Mouse (Mus musculus) ES-E14 (cell line): ENCODE measurements around the gene Mylip. TPM values are rescaled to one million over a fixed set of nuclear protein-coding genes. Genes with fewer than 3 reads are reported as not detected.
A peak's percentile ranks its signal among the peaks of the same experiment; 100 is the strongest.

ENCODE experiments used
- DNase-seq: peaks from one replicate; pipeline ENCODE4 v3.0.0-alpha.2; 2013; ENCODE audit warnings: low read depth, low spot score
- H3K27ac ChIP-seq: 2 replicates; pipeline ENCODE4 v1.5.1; 2012; ENCODE audit warnings: low read depth, mild to moderate bottlenecking, low read length, moderate library complexity, mixed read lengths; ENCODE audit not compliant: poor library complexity, insufficient read depth, severe bottlenecking
- H3K36me3 ChIP-seq: 2 replicates; pipeline ENCODE4 v1.6.1; 2012; ENCODE audit warnings: mild to moderate bottlenecking, low read length, moderate library complexity, mixed read lengths; ENCODE audit not compliant: control insufficient read depth, poor library complexity, insufficient read depth, severe bottlenecking
- H3K4me1 ChIP-seq, 2 experiments: fragments of 150-350 bp in 1 of 2; sonication (generic) in 1 of 2; 2 replicates each; pipeline ENCODE4 v1.6.1; 2012; ENCODE audit warnings: low read length in 2 of 2, mild to moderate bottlenecking in 1 of 2, mixed read lengths in 1 of 2; ENCODE audit not compliant: control insufficient read depth in 2 of 2, insufficient read depth in 2 of 2, poor library complexity in 1 of 2
- H3K4me3 ChIP-seq, 2 experiments: fragments of 150-350 bp in 1 of 2; sonication (generic) in 1 of 2; 2 replicates each; pipeline ENCODE4 v1.5.1; 2012; ENCODE audit warnings: low read length in 2 of 2, low read depth in 1 of 2, mild to moderate bottlenecking in 1 of 2, mixed read lengths in 1 of 2; ENCODE audit not compliant: insufficient read depth in 1 of 2, poor library complexity in 1 of 2, severe bottlenecking in 1 of 2
- H3K9ac ChIP-seq: 2 replicates; pipeline ENCODE4 v1.6.1; 2012; ENCODE audit warnings: low read depth, mild to moderate bottlenecking, low read length, mixed read lengths; ENCODE audit not compliant: poor library complexity, insufficient read depth, severe bottlenecking
- H3K9me3 ChIP-seq: fragments of 150-350 bp; sonication (generic); 2 replicates; pipeline ENCODE4 v1.6.1; 2012; ENCODE audit warnings: low read depth, mild to moderate bottlenecking, low read length; ENCODE audit not compliant: control insufficient read depth, insufficient read depth
- CHD2 ChIP-seq: IDR thresholded peaks from 2 replicates; pipeline ENCODE4 v1.6.1; 2014; ENCODE audit warnings: mild to moderate bottlenecking, low read depth, low read length, inconsistent platforms
- HCFC1 ChIP-seq: IDR thresholded peaks from 2 replicates; pipeline ENCODE4 v1.6.1; 2012; ENCODE audit warnings: low read length, inconsistent platforms, borderline replicate concordance; ENCODE audit not compliant: insufficient read depth
- MAFK ChIP-seq: IDR thresholded peaks from 2 replicates; pipeline ENCODE4 v1.6.1; 2014; ENCODE audit warnings: mild to moderate bottlenecking, low read depth, low read length, inconsistent platforms; ENCODE audit not compliant: insufficient read depth
- ZC3H11A ChIP-seq: IDR thresholded peaks from 2 replicates; pipeline ENCODE4 v1.6.1; 2012; ENCODE audit warnings: low read depth, mild to moderate bottlenecking, inconsistent platforms, low read length, borderline replicate concordance
- ZNF384 ChIP-seq: IDR thresholded peaks from 2 replicates; pipeline ENCODE4 v1.6.1; 2012; ENCODE audit warnings: low read depth, low read length, inconsistent platforms
- in situ Hi-C, 2 experiments: fragments of 600-800 bp; cut with MboI; formaldehyde crosslinking; loops; one replicate each; pipeline ENCODE4 v1.15.1; 2025; ENCODE audit warnings: low sequenced_read_pairs in 2 of 2, inconsistent platforms in 1 of 2; ENCODE audit not compliant: unreplicated experiment in 2 of 2
- total RNA-seq: library from RNA; depleted of rRNA; stranded (reverse); fragments of 300-350 nt; gene quantifications from 2 replicates; pipeline ENCODE4 v1.2.3, GENCODE M21; 2012

Mylip gene
- total RNA-seq, 1 experiment: 2.2 TPM

DNA sequence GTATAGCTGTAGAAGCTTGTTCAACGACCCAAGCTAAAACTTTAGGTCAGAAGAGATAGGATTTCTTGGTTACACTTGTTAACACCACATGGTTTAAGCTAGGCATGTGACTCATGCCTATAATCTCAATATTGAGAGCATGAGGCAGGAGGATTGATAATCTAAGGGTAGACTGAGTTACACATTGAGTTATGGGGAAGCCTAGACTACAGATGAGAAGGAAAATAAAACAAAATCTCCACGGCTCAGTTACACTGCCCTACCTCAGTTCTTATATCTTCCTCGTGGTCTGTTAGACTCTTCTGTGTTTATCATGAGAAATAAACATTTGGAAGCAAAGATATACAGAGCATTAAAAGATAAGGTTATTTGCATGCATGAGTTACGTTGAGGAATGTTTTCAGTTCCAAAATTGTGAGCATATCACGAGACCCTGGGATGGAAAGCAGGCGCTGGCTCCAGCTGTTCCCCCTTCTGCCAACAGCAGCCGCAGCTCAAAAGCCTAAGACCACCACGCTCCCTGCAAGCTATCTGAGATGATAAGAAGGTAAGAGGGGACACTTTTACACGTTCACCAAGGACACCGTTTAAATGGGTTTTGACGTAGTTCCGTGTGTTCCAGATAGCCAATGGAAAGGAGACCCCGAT is 30.7 kb upstream of the Mylip start:
- no peak for DNase-seq
- in situ Hi-C loops: no loop called here
- no peak overlapping the region for H3K9ac ChIP-seq
- no peaks in the 10 kb centered on the region for H3K9me3 ChIP-seq
- TF ChIP-seq CHD2: no peak
- TF ChIP-seq HCFC1: no peak
- TF ChIP-seq ZC3H11A: no peak
- TF ChIP-seq MAFK: no peak
- no peak for TF ChIP-seq ZNF384
- no peaks in the 10 kb centered on the region for H3K36me3 ChIP-seq
- no peak overlapping the region for H3K27ac ChIP-seq
- H3K4me3 ChIP-seq: no peak overlapping the region
- no peaks in the 10 kb centered on the region for H3K4me1 ChIP-seq

DNA sequence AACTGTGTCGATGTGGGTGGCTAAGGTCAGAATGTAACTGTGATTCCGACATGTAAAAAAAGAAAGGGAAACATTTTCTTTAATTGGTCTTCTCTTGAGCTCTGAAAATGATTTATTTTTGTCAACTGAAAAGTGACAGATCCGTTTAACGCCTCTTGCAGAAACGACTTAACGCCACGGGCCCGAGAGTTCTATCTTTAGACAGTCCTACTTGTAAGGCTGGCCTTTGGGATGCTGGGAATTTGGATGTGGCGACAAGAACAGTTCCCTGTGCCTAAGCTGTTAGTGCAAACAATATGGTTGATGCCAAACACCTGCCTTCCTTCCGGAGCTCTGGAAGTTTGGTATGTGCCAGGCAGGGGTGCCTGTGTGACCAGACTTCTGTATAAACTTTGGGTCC is 23.8 kb upstream of the Mylip start:
- Histone ChIP-seq H3K4me1 (no peaks in the 10 kb centered on the region), H3K27ac (no peak overlapping the region), H3K9me3 (no peaks in the 10 kb centered on the region), H3K4me3 (no peak overlapping the region), H3K36me3 (no peaks in the 10 kb centered on the region), H3K9ac (no peak overlapping the region)
- DNase-seq: no peak
- in situ Hi-C loops: no loop called here
- TF ChIP-seq MAFK (no peak), ZC3H11A (no peak), HCFC1 (no peak), ZNF384 (no peak), CHD2 (no peak)

DNA sequence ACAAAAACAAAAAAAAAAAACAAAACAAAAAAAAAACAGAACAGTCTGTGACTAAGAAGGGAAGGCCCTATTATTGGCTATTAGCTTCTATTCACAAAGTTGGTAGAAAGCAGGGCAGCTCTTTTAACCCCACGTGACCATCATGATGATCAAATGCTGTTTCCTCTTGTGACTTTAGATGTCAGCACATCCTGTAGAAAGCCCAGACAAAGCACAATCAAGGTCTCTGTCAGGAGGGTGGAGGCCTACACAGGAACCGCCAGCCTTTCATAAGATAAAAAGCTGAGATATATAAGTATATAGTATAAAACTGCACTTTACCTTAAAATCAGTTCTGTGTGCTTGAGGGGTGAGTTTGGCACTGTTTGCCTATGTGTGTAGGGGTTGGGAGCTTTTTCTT is 17.9 kb upstream of the Mylip start:
- Histone ChIP-seq H3K9ac (no peak overlapping the region), H3K36me3 (no peaks in the 10 kb centered on the region), H3K9me3 (no peaks in the 10 kb centered on the region), H3K27ac (no peak overlapping the region), H3K4me1 (peaks cover 3 to 4% of the 10 kb centered on the region in 2 experiments; a peak in 1 of 4 replicates), H3K4me3 (no peak overlapping the region)
- DNase-seq: no peak
- in situ Hi-C loops: no loop called here
- TF ChIP-seq ZC3H11A (no peak), MAFK (no peak)

DNA sequence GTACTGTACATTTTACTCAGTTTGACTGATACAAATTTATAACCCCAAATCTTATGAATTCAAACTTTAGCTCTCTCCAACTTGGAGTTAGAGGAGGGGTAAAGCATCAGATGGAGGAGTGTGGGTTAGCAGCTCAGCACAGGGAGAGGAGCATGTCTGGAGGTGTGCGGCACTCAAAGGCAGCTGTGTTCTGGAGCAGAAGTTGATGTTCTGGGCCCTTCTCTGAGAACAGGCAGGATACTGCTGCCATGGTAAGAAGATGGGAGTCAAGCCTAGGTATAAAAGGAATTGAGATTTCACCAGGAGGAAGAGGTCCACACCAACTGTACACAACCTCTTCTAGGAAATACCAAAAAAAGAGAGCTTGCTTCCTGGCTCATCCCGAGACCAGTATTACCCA is 17.1 kb upstream of the Mylip start:
- no peak overlapping the region for H3K4me3 ChIP-seq
- in situ Hi-C loops: no loop called here
- DNase-seq: no peak
- H3K36me3 ChIP-seq: no peaks in the 10 kb centered on the region
- peaks cover 3 to 5% of the 10 kb centered on the region in 2 experiments; a peak in 1 of 4 replicates for H3K4me1 ChIP-seq
- TF ChIP-seq MAFK (no peak), ZNF384 (no peak), ZC3H11A (no peak), HCFC1 (no peak), CHD2 (no peak)
- no peak overlapping the region for H3K9ac ChIP-seq
- no peaks in the 10 kb centered on the region for H3K9me3 ChIP-seq
- no peak overlapping the region for H3K27ac ChIP-seq

DNA sequence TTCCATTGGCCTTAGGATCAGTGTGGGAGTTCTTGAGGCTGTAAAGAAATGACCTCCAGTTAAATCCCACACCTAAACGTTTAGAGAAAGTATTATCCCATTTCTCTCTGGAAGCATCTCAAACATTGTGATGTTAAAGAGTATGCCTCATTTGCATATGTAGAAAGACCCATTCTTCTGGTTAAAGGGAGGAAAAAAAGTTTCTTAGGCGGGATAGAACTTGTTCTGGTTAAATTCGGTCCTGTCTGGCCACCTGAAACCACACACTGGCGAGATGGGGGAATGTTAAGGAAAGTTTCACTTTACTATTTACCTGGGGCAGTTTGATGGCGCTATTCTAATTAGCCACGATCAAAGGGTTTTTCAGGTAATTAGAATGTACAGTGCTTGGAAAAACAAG is 14.7 kb upstream of the Mylip start:
- Histone ChIP-seq H3K36me3 (no peaks in the 10 kb centered on the region), H3K9ac (no peak overlapping the region), H3K4me1 (peaks cover 3 to 5% of the 10 kb centered on the region in 2 experiments; a peak in 1 of 4 replicates), H3K27ac (no peak overlapping the region; the same call in 1 of the 2 replicates), H3K4me3 (no peak overlapping the region), H3K9me3 (no peaks in the 10 kb centered on the region)
- in situ Hi-C loops: no loop called here
- TF ChIP-seq ZC3H11A (no peak), MAFK (no peak), HCFC1 (no peak), CHD2 (peak; percentile 47; the same call in 1 of the 2 replicates), ZNF384 (peak; percentile 73)
- peak; percentile 65 for DNase-seq
